Mouse (Mus musculus): ENCODE results near the gene Gm21732.
"Not testable (repeated sequence)": the region's sequence is repeated elsewhere in the genome, so short reads cannot be mapped to it uniquely, and the experiment has no call there.

The Gm21732 gene

GRCm38 (mm10) chrY:38575591-38575990 lies at the start of gene Gm21732:
Gm21732 (minus strand) TSS chrY:38575691.
- in situ Hi-C loops (cut with MboI; ENCODE audit: low pct_unique_long_range_greater_than_20kb in 1 of 2, low sequenced_read_pairs in 2 of 2, unreplicated experiment in 1 of 2): not testable (repeated sequence)

All from mouse embryonic stem cell (cell line).